Mouse (Mus musculus) MEL (cell line): Measurements from ENCODE around the gene Myd88. TPM values are rescaled to one million over a fixed set of nuclear protein-coding genes. Genes with fewer than 3 reads are reported as not detected.

Experiments used
- DNase-seq: peaks from one replicate; pipeline ENCODE4 v3.0.0; 2011; ENCODE audit warnings: low read depth, low spot score
- H3K27ac ChIP-seq: 2 replicates; pipeline ENCODE4 v1.5.1; 2012; ENCODE audit warnings: low read depth, mild to moderate bottlenecking, control low read depth, low read length, moderate library complexity; ENCODE audit not compliant: control insufficient read depth
- H3K27me3 ChIP-seq, 2 experiments: fragments of 150-350 bp in 1 of 2; sonication (generic) in 1 of 2; 2 replicates each; pipeline ENCODE4 v1.6.1; 2012; ENCODE audit warnings: low read length in 2 of 2, mild to moderate bottlenecking in 2 of 2, improper control_type of control experiment in 1 of 2, moderate library complexity in 1 of 2; ENCODE audit not compliant: insufficient read depth in 2 of 2, control insufficient read depth in 1 of 2
- H3K36me3 ChIP-seq, 2 experiments: 2 replicates each; pipeline ENCODE4 v1.6.1; 2012 to 2014; ENCODE audit warnings: low read length in 2 of 2, improper control_type of control experiment in 1 of 2, inconsistent platforms in 1 of 2, mild to moderate bottlenecking in 1 of 2; ENCODE audit not compliant: insufficient read depth in 2 of 2, control insufficient read depth in 1 of 2
- H3K4me1 ChIP-seq, 2 experiments: fragments of 150-350 bp in 1 of 2; sonication (generic) in 1 of 2; 2 replicates each; pipeline ENCODE4 v1.6.1; 2012; ENCODE audit warnings: low read length in 2 of 2, improper control_type of control experiment in 1 of 2, mild to moderate bottlenecking in 1 of 2; ENCODE audit not compliant: insufficient read depth in 2 of 2, control insufficient read depth in 1 of 2
- H3K4me3 ChIP-seq, 2 experiments: fragments of 150-350 bp in 1 of 2; sonication (generic) in 1 of 2; 2 replicates each; pipeline ENCODE4 v1.5.1; 2012; ENCODE audit warnings: low read depth in 2 of 2, low read length in 2 of 2, mild to moderate bottlenecking in 2 of 2, moderate library complexity in 2 of 2, control low read depth in 1 of 2, improper control_type of control experiment in 1 of 2; ENCODE audit not compliant: control insufficient read depth in 1 of 2, insufficient read depth in 1 of 2
- H3K79me2 ChIP-seq: 2 replicates; pipeline ENCODE4 v1.6.1; 2012; ENCODE audit warnings: mild to moderate bottlenecking, low read length, moderate library complexity; ENCODE audit not compliant: control insufficient read depth, poor library complexity, insufficient read depth
- H3K9ac ChIP-seq: 2 replicates; pipeline ENCODE4 v1.6.1; 2012; ENCODE audit warnings: low read depth, mild to moderate bottlenecking, control low read depth, low read length, moderate library complexity; ENCODE audit not compliant: control insufficient read depth, poor library complexity, severe bottlenecking
- H3K9me3 ChIP-seq: fragments of 150-350 bp; sonication (generic); replicated peaks from 2 replicates; pipeline ENCODE4 v1.6.1; 2012; ENCODE audit warnings: mild to moderate bottlenecking, low read length, improper control_type of control experiment, moderate library complexity; ENCODE audit not compliant: insufficient read depth
- CHD2 ChIP-seq: IDR thresholded peaks from 2 replicates; pipeline ENCODE4 v1.6.1; 2011; ENCODE audit warnings: low read length, improper control_type of control experiment
- KAT2A ChIP-seq: conservative IDR thresholded peaks from 2 replicates; pipeline ENCODE4 v1.6.1; 2012; ENCODE audit warnings: low read depth, low read length, improper control_type of control experiment, inconsistent platforms
- NELFE ChIP-seq: IDR thresholded peaks from 2 replicates; pipeline ENCODE4 v1.6.1; 2011; ENCODE audit warnings: low read depth, low read length, improper control_type of control experiment
- POLR2AphosphoS2 ChIP-seq: IDR thresholded peaks from 2 replicates; pipeline ENCODE4 v1.6.1; 2011; ENCODE audit warnings: low read length, improper control_type of control experiment
- POLR2AphosphoS5 ChIP-seq: IDR thresholded peaks from 2 replicates; pipeline ENCODE4 v1.6.1; 2012; ENCODE audit warnings: low read depth, borderline replicate concordance, mild to moderate bottlenecking, inconsistent platforms, low read length, moderate library complexity, mixed read lengths
- RAD21 ChIP-seq: IDR thresholded peaks from 2 replicates; pipeline ENCODE4 v1.6.1; 2011; ENCODE audit warnings: mild to moderate bottlenecking, low read depth, low read length, improper control_type of control experiment
- SIN3A ChIP-seq: IDR thresholded peaks from 2 replicates; pipeline ENCODE4 v1.6.1; 2012; ENCODE audit warnings: low read length, improper control_type of control experiment, inconsistent platforms
- SMC3 ChIP-seq: IDR thresholded peaks from 2 replicates; pipeline ENCODE4 v1.6.1; 2011; ENCODE audit warnings: low read depth, low read length, improper control_type of control experiment
- TBP ChIP-seq: IDR thresholded peaks from 2 replicates; pipeline ENCODE4 v1.8.0; 2011; ENCODE audit warnings: low read depth, low read length, improper control_type of control experiment
- TCF12 ChIP-seq: IDR thresholded peaks from 2 replicates; pipeline ENCODE4 v1.6.1; 2014; ENCODE audit warnings: low read depth, mild to moderate bottlenecking, inconsistent platforms, low read length, improper control_type of control experiment, moderate library complexity
- UBTF ChIP-seq: IDR thresholded peaks from 2 replicates; pipeline ENCODE4 v1.6.1; 2012; ENCODE audit warnings: low read depth, mild to moderate bottlenecking, inconsistent platforms, low read length, improper control_type of control experiment, moderate library complexity, borderline replicate concordance; ENCODE audit not compliant: insufficient read depth
- ZC3H11A ChIP-seq: IDR thresholded peaks from 2 replicates; pipeline ENCODE4 v1.6.1; 2012; ENCODE audit warnings: low read depth, mild to moderate bottlenecking, inconsistent platforms, low read length, improper control_type of control experiment
- ZMIZ1 ChIP-seq: IDR thresholded peaks from 2 replicates; pipeline ENCODE4 v1.6.1; 2012; ENCODE audit warnings: low read depth, mild to moderate bottlenecking, inconsistent platforms, low read length, improper control_type of control experiment, moderate library complexity
- ZNF384 ChIP-seq: IDR thresholded peaks from 2 replicates; pipeline ENCODE4 v1.6.1; 2012; ENCODE audit warnings: low read depth, mild to moderate bottlenecking, inconsistent platforms, low read length, improper control_type of control experiment
- polyA plus RNA-seq, 2 experiments: library from polyadenylated mRNA; stranded (reverse) in 1 of 2; unstranded in 1 of 2; fragments of >175 nt in 1 of 2; fragments of >200 nt in 1 of 2; gene quantifications; 2 replicates each; pipeline versions ENCODE4 v1.2.1 to v1.2.4; 2012; ENCODE audit warnings: low replicate concordance in 2 of 2, low read depth in 1 of 2; ENCODE audit not compliant: insufficient read length in 2 of 2, insufficient read depth in 1 of 2, missing spikeins in 1 of 2
- total RNA-seq: library from RNA; depleted of rRNA; stranded (reverse); fragments of 300-350 nt; gene quantifications from 2 replicates; pipeline ENCODE4 v1.2.3, GENCODE M21; 2012

Myd88 gene
- total and polyA plus RNA-seq, 3 experiments, result 20.7 to 39.7 TPM; not detected in 1

- Histone ChIP-seq H3K9ac (no peak overlapping the region), H3K9me3 (no peaks in the 10 kb centered on the region), H3K79me2 (no peaks in the 10 kb centered on the region), H3K4me3 (no peak overlapping the region), H3K36me3 (no peaks in the 10 kb centered on the region), H3K4me1 (no peaks in the 10 kb centered on the region), H3K27me3 (no peaks in the 10 kb centered on the region), H3K27ac (no peak overlapping the region)
- peak; percentile 46 for DNase-seq
- no peak for TF ChIP-seq CHD2
- 0 out of 2 replicates have a peak, but pooled peaks have one; percentile 17 for TF ChIP-seq SIN3A
Observed at GRCm38 (mm10) chr9:119388956-119389355, 47.7 kb upstream of the Myd88 start.

GRCm38 (mm10) chr9:119382603-119383002 is 41.4 kb upstream of the Myd88 start:
- TF ChIP-seq TBP (no peak), POLR2AphosphoS2 (no peak), ZC3H11A (no peak), POLR2AphosphoS5 (no peak), TCF12 (no peak), ZMIZ1 (no peak), RAD21 (no peak), SMC3 (no peak)
- Histone ChIP-seq H3K27ac (no peak overlapping the region), H3K4me1 (no peaks in the 10 kb centered on the region), H3K79me2 (no peaks in the 10 kb centered on the region), H3K9me3 (no peaks in the 10 kb centered on the region), H3K9ac (no peak overlapping the region), H3K27me3 (no peaks in the 10 kb centered on the region), H3K4me3 (no peak overlapping the region), H3K36me3 (no peaks in the 10 kb centered on the region)
- DNase-seq, result no peak

GRCm38 (mm10) chr9:119378231-119378630 is 37.0 kb upstream of the Myd88 start:
- no peaks in the 10 kb centered on the region for H3K4me1 ChIP-seq
- H3K27ac ChIP-seq, result no peak overlapping the region
- H3K36me3 ChIP-seq, result no peaks in the 10 kb centered on the region
- no peaks in the 10 kb centered on the region for H3K27me3 ChIP-seq
- no peak overlapping the region for H3K9ac ChIP-seq
- no peaks in the 10 kb centered on the region for H3K9me3 ChIP-seq
- no peaks in the 10 kb centered on the region for H3K79me2 ChIP-seq
- H3K4me3 ChIP-seq, result no peak overlapping the region
- no peak for TF ChIP-seq KAT2A
- no peak for TF ChIP-seq TCF12
- no peak for TF ChIP-seq ZMIZ1
- no peak for TF ChIP-seq NELFE
- TF ChIP-seq ZNF384, result peak; percentile 63
- no peak for TF ChIP-seq UBTF
- peak; percentile 40 for DNase-seq
